Mouse (Mus musculus): ENCODE measurements around the gene Rnf7. TPM values are rescaled to one million over a fixed set of nuclear protein-coding genes. Genes with fewer than 3 reads are reported as not detected.

Gene Rnf7
- polyA plus RNA-seq, 1 experiment from 2014 or later = 262 TPM

Other genes starting within 250 kb of the Rnf7 start
- gene Atp1b3, start 114.2 kb downstream of the Rnf7 start, polyA plus RNA-seq (2014; fragmentation: Nextera tagmentation; extraction: Ambion mirVana) = 169 and 170 TPM in 2 replicates
- gene Gm28729, start 46.6 kb upstream of the Rnf7 start, polyA plus RNA-seq (2014; fragmentation: Nextera tagmentation; extraction: Ambion mirVana) = not detected in 2 replicates
- 15.8 and 16.9 TPM in 2 replicates for gene Rasa2, start 152.9 kb upstream of the Rnf7 start, polyA plus RNA-seq (2014; fragmentation: Nextera tagmentation; extraction: Ambion mirVana)

Measured in forebrain, embryonic 11.5 days (tissue).